Mouse (Mus musculus) thymus, postnatal 4 days (tissue): ENCODE results near the gene Dus2.
A peak's percentile ranks its signal among the peaks of the same experiment; 100 is the strongest.
"Not testable (repeated sequence)": the region's sequence is repeated elsewhere in the genome, so short reads cannot be mapped to it uniquely, and the experiment has no call there.

Experiments used
- DNase-seq: peaks from one replicate; pipeline ENCODE4 v3.0.0; 2021

The Dus2 gene

DNA sequence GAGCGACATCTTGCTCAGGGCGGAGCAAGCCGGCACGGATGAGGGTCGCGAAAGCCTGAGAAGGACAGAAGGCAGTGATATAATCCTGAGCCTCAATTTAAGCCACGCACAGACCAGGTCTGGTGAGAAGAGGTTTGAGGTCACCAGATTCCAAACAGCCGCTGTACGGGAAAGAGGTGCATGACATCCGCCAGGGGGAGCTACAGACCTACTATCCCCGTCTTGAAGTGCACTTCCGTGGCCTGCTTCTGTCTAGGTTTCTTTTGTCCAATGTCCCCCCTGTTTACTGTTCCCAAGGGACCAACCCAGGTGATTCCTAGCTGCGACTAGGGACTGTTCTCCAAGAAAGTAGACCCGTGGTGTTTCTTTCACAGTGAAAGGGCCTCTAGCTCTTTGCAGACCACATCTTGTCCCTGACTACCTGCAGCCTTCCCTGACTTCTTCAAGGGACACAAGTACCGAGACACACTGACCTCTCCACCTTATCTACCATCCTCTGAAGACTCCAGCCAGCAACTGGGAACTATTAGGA is at the start of gene Dus2:
TSS of gene Dus2 (plus strand) at position 482 of the 532 bp plus-strand sequence.
- peak; percentile 96 for DNase-seq

- DNase-seq = no peak
These were observed 49.1 kb upstream of the Dus2 start for GRCm38 (mm10) chr8:105942026-105942425.

DNA sequence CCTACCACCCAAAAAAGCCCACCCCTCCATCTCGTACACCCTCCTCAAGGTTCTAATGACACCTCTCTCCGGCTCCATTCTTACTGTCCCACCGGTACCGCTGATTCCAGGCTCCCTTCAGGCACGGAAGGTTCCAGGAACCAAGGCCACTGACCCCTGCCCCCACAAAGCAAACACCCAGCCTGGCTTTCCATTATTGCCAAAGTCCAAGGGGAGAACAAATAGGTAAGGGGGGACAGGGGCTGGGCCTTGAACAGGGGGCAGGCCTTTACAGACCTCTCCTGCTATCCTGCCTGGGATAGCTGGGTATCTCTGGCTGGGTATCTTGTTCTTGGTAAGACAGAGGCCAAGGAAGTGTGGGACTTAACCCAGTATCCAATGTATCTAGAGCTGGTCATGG is 48.6 kb upstream of the Dus2 start:
- DNase-seq = no peak

DNA sequence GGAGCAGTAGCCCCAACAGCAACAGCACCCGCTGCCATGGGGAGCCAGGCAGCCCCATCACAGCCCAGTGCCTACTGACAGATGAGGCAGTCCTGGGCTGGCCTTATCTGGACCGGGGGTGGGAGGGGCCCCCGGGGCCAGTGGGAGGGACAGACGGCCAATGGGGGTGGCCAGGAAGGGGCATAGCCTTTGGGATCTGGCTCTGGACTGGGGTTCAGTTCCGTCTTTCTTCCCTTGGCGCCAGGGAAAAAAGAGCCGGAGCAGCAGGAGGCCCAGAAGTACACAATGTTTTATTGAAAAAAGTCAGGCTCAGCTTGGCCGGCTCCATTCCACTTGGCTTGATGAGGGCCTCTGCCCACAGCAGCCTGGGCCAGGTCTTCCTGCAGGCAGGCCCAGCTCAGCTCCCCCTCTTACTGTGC is 47.8 kb upstream of the Dus2 start, which contains the start of gene Lcat:
TSS of gene Lcat (minus strand) at position 62 of the 419 bp plus-strand sequence.
- DNase-seq = no peak

GRCm38 (mm10) chr8:105949350-105949749 is 41.8 kb upstream of the Dus2 start:
- DNase-seq = no peak

DNA sequence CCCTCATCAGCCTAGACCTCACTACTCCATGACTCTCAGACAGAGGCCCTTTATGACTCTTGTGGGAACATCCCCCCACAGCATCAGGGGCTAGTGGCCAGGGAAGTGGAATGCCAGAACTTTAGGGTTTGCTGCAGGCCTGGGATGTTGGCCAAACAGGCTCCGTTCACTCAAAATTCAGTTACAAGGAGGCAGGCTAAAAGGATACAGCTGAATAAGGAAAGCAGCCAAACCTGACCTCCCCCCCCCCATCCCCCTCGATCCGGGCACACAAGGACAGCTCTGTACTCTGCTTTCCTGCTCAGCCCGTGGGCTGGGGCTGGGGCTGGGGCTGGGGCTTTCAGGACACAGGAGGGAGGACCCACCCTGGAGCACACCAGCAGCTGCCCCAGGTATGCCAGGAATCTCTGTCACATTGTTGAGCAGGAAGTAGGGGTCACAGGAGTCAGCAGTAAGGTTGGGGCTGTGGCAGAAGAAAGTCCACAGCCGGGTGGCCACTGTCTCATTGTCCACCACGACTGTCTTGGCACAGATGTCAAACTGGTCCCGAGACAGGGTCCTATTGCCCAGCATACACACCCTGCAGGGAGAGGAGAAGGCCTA is 40.0 kb upstream of the Dus2 start:
- no peak for DNase-seq

- DNase-seq = no peak
These were observed 34.6 kb upstream of the Dus2 start for GRCm38 (mm10) chr8:105956556-105956955.

- no peak for DNase-seq
These were observed 33.3 kb upstream of the Dus2 start for GRCm38 (mm10) chr8:105957813-105958212.

DNA sequence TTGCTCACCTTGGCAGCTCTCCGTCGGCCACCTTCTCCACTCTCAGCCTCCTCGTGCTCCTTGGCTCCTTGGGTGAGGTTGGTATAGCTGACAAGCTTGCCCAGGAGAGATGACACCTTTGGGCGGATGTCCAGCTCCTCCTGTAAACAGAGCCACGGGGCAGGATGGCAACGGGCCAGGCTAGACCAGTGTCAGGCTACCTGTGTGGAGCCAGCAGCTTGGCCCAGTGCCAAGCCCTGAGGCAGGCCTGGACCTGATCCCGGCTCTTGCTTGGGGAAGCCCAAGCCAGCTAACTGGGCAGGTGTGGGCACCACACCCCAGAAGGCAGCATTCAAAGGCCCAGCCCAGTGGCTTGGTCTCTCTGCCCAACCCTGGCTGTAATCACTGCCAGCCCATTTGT is 31.8 kb upstream of the Dus2 start:
- no peak for DNase-seq

DNA sequence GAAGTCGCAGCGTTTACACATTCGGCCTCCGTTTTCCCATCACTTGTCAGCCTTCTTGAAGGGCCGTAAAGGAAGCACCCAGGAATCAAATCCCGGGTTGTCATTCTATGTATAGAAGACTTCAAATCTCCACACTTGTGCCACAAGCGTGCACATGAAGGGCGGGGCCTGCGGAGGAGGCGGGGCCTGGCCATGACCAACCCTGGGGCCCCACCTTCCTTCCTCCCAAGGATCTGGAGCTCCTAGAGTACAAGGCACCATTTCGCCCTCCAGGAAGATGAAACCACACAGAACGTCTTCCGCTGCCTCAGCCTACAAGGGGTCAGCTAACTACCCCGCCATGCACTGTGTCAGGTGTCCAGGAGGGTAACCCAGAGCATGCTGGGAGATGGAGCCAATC is 30.0 kb upstream of the Dus2 start:
- DNase-seq = peak; percentile 50

DNA sequence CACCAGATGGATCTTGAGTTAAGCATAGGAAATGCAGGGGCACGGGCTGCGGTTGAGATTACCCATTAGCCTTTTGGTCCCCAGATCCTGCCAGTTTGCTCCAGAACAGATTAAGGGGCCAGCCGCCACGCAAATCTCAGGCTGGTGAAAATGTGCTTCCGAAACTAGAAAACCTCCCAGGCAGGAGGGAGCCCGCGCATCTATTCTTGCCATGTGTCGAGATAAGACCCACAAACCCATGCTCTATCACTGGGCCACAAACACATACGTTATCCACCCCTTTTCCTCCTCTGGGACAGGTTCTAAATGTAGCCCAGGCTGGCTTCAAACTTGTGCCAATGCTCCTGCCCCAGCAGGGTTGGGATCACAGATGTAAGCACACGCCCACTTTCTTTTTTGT is 29.6 kb upstream of the Dus2 start:
- DNase-seq = no peak

DNA sequence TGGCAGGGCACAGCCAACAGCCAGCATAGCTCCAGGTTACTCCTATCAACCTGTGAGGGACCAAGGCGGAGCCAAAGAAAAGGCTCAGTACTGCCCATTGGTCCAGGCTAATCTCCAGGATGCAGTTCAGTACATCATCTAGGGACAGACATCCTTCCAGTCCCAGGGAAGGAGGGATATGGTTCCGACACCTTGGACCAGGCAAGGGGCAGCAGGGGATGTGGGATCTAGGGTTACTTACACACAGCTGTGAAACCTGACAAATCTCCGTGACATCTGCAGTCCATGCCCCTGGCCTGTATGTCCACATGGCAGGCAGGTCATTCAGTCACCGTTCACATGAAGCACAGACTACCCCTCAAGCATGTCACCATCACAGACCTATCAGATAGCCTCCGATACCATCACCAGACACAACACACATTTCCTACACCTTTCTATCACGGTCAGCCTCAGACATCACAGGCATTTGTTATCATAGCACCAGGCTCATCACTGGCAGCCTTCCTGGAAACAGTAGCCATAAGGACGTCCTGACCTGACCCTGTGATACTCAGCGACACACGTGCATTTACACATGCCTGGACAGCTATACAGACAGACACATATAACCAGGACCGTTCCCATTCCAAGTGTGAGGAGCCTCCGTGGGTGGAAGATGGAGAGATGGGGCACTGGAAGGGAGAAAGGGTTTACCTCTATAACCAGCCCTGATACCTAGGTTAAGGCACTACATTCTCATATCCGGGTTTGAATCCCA is 26.5 kb upstream of the Dus2 start:
- DNase-seq = no peak

GRCm38 (mm10) chr8:105965266-105965904 is 25.8 kb upstream of the Dus2 start:
- DNase-seq = peak; percentile 77

DNA sequence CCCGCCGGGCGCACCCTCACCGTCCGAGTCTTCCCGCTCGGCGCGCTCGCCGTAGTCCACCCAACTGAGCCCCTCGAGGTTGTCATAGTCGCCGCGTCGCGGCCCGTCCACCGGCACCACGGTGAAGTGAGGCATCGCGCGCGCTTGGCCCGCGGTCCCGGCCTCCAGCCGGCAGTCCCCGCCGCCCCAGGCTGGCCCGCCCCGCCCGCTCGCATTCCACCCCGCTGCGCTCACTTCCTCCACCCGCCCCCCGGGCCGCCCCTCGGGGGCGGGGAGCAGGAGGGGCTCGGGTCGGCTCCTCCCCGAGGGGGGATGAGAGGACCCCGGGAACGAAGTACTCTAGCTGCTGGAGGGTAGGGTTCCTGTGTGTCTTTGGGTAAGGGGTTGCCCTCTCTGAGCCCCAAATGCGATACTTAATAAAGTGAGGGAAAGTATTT is 25.2 kb upstream of the Dus2 start, which contains the start of gene Slc12a4:
TSS of gene Slc12a4 (minus strand) at position 193 of the 437 bp plus-strand sequence.
- peak; percentile 91 for DNase-seq

GRCm38 (mm10) chr8:105966692-105967311 is 24.3 kb upstream of the Dus2 start:
- peak; percentile 71 for DNase-seq

DNA sequence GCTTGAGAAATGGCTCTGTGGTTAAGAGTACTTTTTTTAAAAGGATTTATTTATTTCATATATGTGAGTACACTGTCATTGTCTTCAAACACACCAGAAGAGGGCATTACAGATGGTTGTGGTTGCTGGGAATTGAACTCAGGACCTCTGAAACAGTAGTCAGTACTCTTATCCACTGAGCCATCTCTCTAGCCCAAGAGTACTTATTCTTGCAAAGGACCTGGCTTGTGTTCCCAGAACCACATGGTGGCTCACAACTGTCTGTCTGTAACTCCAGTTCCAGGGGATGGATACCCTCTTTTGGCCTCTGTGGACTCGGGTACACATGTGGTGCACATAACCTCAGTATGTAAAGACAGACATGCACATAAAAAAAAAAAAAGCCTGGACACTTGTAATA is 21.8 kb upstream of the Dus2 start:
- no peak for DNase-seq

DNA sequence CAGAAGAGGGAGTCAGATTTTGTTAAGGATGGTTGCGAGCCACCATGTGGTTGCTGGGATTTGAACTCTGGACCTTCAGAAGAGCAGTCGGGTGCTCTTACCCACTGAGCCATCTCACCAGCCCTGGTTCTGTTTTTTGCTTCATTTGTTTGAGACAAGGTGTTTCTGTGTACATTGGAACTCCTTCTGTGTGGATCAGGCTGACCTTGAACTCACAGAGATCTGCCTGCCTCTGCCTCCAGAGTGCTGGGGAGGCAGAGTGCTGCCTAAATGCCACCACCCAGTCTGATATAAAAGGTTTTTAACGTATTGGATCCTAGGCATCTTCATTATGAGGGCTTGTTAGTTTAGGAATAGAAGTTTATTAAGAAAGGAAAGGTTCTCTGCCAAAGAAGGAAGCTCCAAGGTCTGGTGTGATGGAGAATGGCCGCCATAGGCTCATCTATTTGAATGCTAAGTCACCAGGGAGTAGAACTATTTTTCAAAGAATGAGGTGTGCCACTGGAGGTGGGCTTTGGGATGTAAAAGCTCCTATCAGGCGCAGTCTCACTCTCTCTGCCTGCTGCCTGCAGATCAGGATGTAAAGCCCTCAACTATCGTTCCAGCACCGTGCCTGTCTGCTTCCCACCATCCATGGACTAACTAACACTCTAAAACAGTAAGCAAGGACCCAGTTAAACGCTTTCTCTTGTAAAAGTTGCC is 20.0 kb upstream of the Dus2 start:
- no peak for DNase-seq

GRCm38 (mm10) chr8:105975363-105975762 is 15.8 kb upstream of the Dus2 start:
- no peak for DNase-seq

DNA sequence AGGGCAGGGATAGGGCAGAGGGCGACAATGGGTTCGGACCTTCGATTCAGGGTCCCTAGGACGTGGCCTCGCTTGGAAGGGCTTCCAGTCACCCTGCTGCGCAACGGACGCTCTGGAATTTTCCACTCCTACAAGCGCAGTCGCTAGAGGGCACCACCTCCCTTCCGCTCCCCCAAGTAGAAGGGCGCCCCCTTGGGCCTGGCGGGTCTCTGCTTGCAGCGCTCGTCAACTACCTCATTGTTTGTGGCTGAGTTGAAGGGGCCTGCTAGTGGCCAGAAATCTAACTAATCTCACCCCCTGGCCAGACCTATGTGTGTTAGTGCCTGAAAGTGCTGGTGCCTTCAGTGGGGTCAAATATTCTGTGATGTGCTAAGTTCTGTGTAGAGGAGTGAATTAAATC is 11.8 kb upstream of the Dus2 start, which contains the start of gene Dpep3:
TSS of gene Dpep3 (minus strand) at position 105 of the 400 bp plus-strand sequence.
- DNase-seq = peak; percentile 32

GRCm38 (mm10) chr8:105981146-105981545 is 10.0 kb upstream of the Dus2 start:
- no peak for DNase-seq

DNA sequence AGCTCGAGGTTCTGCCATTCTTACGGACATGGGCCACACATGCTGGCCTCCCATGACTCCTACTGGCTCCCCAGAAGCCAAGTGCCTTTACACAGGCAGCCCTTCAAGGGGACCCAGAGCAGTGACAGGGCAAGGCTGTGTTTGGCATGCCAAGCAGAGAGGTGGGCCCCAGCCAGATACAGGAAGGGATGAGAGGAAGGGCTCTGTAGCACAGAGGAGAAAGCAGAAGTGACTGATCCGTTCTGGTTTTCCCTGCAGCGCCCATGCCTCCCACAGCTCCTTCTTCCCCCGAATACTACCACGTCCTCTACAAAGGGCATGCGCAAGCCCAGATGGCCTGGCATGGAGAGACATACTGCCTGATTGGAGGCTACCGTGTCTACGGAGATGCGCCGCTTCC is 7.7 kb upstream of the Dus2 start:
- not testable (repeated sequence) for DNase-seq

DNA sequence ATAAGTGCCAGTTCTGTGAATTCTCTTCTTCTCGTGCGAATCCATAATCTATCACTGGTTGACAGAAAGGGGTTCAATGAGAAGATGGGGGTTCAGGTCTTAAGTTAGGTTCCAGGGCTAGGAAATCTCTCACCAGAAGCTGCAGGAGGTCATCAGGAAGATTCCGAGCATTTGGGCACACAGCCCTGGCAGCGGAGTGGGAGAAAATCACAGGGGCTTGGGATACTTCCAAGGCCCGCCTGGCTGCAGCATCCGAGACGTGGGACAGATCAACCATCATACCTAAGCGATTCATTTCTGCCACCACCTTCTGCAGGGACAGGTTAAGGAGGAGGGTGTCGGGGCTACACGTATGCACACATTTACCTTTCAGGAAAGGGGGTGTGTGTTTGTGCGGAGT is 2.6 kb upstream of the Dus2 start:
- no peak for DNase-seq
